Mouse (Mus musculus) liver, embryonic 14.5 days (tissue): ENCODE data around the gene Phf24. TPM values are rescaled to one million over a fixed set of nuclear protein-coding genes. Genes with fewer than 3 reads are reported as not detected.

Experiments used
- ATAC-seq: fragments of 200-750 bp; cut with Nextera tagmentation; 2 replicates; pipeline ENCODE4 v1.8.0; 2017; ENCODE audit warnings: moderate number of reproducible peaks, mild to moderate bottlenecking, moderate library complexity; ENCODE audit not compliant: insufficient read depth
- DNase-seq, 3 experiments: peaks; one replicate each; pipeline ENCODE4 v3.0.0-alpha.2; 2012 to 2013; ENCODE audit warnings: low read depth in 3 of 3, low spot score in 3 of 3
- H3K27ac ChIP-seq: fragments of 300-500 bp; sonication (generic); 2 replicates; pipeline ENCODE4 v1.5.1; 2014; ENCODE audit warnings: moderate library complexity, mild to moderate bottlenecking, control low read depth, inconsistent platforms
- H3K27me3 ChIP-seq: fragments of 300-500 bp; sonication (generic); 2 replicates; pipeline ENCODE4 v1.6.1; 2014; ENCODE audit warnings: mild to moderate bottlenecking, low read length, moderate library complexity; ENCODE audit not compliant: control insufficient read depth, insufficient read depth
- H3K36me3 ChIP-seq: fragments of 300-500 bp; sonication (generic); replicated peaks from 2 replicates; pipeline ENCODE4 v1.6.1; 2014; ENCODE audit warnings: low read depth; ENCODE audit not compliant: control insufficient read depth, insufficient read depth
- H3K4me1 ChIP-seq, 2 experiments: fragments of 200-500 bp in 1 of 2; fragments of 300-500 bp in 1 of 2; sonication (generic) in 1 of 2; replicated peaks; 2 replicates each; pipeline ENCODE4 v1.6.1; 2012 to 2014; ENCODE audit warnings: antibody characterized with exemption in 1 of 2, inconsistent platforms in 1 of 2, low read length in 1 of 2; ENCODE audit not compliant: control insufficient read depth in 2 of 2, insufficient read depth in 2 of 2
- H3K4me2 ChIP-seq: fragments of 300-500 bp; sonication (generic); 2 replicates; pipeline ENCODE4 v1.6.1; 2014; ENCODE audit warnings: low read depth, mild to moderate bottlenecking, control low read depth, moderate library complexity
- H3K4me3 ChIP-seq, 2 experiments: fragments of 200-500 bp in 1 of 2; fragments of 300-500 bp in 1 of 2; sonication (generic) in 1 of 2; 2 replicates each; pipeline ENCODE4 v1.5.1; 2012 to 2014; ENCODE audit warnings: low read depth in 2 of 2, low read length in 2 of 2, mild to moderate bottlenecking in 2 of 2, control low read depth in 1 of 2, inconsistent platforms in 1 of 2, moderate library complexity in 1 of 2; ENCODE audit not compliant: insufficient read depth in 1 of 2
- H3K9ac ChIP-seq: fragments of 300-500 bp; sonication (generic); replicated peaks from 2 replicates; pipeline ENCODE4 v1.6.1; 2014; ENCODE audit warnings: mild to moderate bottlenecking, control low read depth, moderate library complexity
- H3K9me3 ChIP-seq: fragments of 300-500 bp; sonication (generic); 2 replicates; pipeline ENCODE4 v1.6.1; 2016; ENCODE audit warnings: low read length, mixed read lengths; ENCODE audit not compliant: control insufficient read depth
- CTCF ChIP-seq: IDR thresholded peaks from 2 replicates; pipeline ENCODE4 v1.5.1; 2016; ENCODE audit warnings: antibody characterized with exemption, low read depth, control low read depth
- EP300 ChIP-seq: IDR thresholded peaks from 2 replicates; pipeline ENCODE4 v1.6.1; 2016; ENCODE audit warnings: antibody characterized with exemption, low read depth
- WGBS: fragments of 180-500 bp; shearing (Covaris S2); extraction: QIAGEN DNeasy Blood & Tissue Kit; methylation state at CpG from one replicate; pipeline ENCODE4 v1.1.7; 2014; ENCODE audit not compliant: insufficient replicate concordance; 5-methylcytosine and 5-hydroxymethylcytosine counted together
- polyA plus RNA-seq, 2 experiments: library from polyadenylated mRNA; depleted of rRNA in 1 of 2; stranded (reverse) in 1 of 2; unstranded in 1 of 2; fragments of >200 nt; fragmentation: Nextera tagmentation in 1 of 2; extraction: Ambion mirVana in 1 of 2; gene quantifications; 2 replicates each; pipeline versions ENCODE4 v1.2.1 to v1.2.3; 2012 to 2014

The Phf24 gene
- polyA plus RNA-seq, 2 experiments: 0.12 to 0.14 TPM

DNA sequence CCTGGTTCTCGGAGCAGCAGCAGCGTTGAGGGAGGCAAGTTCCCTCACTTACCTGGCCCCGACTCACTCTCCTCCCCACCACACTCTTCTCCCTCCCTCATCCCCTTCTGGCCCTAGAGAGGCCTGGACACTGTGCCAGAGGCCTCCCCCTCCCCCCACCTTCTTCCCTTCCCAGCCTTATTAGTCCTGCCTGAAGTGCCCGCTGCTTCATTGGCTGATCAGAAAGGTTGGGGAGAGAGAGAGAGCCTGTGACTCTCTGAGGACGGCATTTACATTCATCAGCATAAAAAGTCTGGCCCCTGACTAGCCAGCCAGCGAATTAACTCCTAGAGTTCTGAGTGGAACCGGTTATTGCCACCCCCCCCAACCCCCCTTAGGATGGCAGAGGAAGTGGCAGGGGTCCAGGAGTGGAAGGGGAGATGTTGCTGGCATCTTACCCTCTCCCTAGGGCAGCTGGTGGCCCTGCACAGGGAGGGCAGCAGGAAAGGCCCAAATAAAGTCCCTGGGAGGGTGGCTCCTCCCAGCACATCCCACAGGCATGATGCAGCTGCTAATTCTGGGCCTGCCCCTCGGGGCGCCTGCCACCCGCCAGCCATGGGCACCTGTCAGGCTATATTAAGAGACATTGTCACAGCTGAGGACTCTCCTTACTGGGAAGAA is 37.1 kb downstream of the Phf24 start:
- no peak overlapping the region for H3K9ac ChIP-seq
- H3K27ac ChIP-seq: no peak overlapping the region
- H3K9me3 ChIP-seq: no peaks in the 10 kb centered on the region
- no peaks in the 10 kb centered on the region for H3K36me3 ChIP-seq
- TF ChIP-seq CTCF (no peak), EP300 (no peak)
- H3K4me1 ChIP-seq: peaks cover 0 to 2% of the 10 kb centered on the region in 2 experiments; a peak in 1 of 4 replicates
- H3K4me2 ChIP-seq: no peak overlapping the region
- WGBS: 46% methylated on average over 10 of the region's 10 CpGs
- H3K4me3 ChIP-seq: no peak overlapping the region
- ATAC-seq (no peak), DNase-seq (no peak)
- H3K27me3 ChIP-seq: peaks cover 20% of the 10 kb centered on the region

DNA sequence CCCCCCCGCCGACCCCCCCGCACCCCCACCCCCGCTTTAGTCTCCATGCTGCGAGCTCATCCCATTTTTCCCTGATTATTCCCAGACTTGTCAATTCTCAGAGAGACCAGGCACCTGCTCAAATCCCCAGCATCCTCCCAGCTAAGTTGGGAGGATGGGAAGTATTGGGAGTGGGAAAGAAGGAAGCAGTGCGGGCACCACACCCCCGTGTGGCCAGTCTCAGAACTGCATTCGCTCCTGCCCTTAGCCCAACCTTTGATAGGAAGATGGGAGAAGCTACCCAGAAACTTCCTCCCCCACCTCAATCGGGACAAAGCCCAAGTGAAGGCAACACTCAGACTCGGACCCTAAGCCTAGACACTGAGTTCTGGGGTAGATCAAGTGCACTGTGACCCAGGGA is 37.8 kb downstream of the Phf24 start:
- Histone ChIP-seq H3K4me1 (no peaks in the 10 kb centered on the region), H3K9ac (no peak overlapping the region), H3K4me3 (no peak overlapping the region), H3K9me3 (no peaks in the 10 kb centered on the region), H3K4me2 (no peak overlapping the region), H3K27me3 (peaks cover 12% of the 10 kb centered on the region), H3K36me3 (no peaks in the 10 kb centered on the region), H3K27ac (no peak overlapping the region)
- WGBS: 13% methylated on average over 10 of the region's 10 CpGs
- ATAC-seq: no peak
- no peak for TF ChIP-seq EP300
- TF ChIP-seq CTCF: peak; percentile 93
- no peak for DNase-seq

DNA sequence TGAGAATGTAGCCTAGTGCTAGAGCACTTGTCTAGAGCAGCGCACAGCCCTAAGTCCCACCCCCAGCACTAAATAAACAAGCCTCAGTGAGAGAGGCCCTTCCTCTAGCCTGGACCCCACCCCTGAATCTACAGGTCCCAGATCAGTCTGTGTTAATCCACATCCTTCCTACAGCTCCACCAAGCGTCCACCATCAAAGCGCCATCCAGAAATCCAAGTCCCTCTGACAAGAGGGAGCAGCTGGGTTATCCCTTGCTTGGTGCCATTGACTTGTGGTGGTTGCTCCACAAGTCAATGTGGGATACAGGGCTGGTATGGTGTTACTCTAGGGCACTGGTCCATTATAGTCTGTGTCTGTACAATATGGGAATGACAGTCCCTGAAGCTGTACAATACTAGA is 38.7 kb downstream of the Phf24 start:
- TF ChIP-seq EP300: no peak
- no peak for TF ChIP-seq CTCF
- no peak overlapping the region for H3K9ac ChIP-seq
- no peaks in the 10 kb centered on the region for H3K36me3 ChIP-seq
- peaks cover 5% of the 10 kb centered on the region for H3K27me3 ChIP-seq
- no peak overlapping the region for H3K4me2 ChIP-seq
- no peak overlapping the region for H3K4me3 ChIP-seq
- no peaks in the 10 kb centered on the region for H3K4me1 ChIP-seq
- WGBS: 68% methylated on average over 3 of the region's 3 CpGs
- H3K9me3 ChIP-seq: no peaks in the 10 kb centered on the region
- H3K27ac ChIP-seq: no peak overlapping the region
- DNase-seq: no peak
- no peak for ATAC-seq

DNA sequence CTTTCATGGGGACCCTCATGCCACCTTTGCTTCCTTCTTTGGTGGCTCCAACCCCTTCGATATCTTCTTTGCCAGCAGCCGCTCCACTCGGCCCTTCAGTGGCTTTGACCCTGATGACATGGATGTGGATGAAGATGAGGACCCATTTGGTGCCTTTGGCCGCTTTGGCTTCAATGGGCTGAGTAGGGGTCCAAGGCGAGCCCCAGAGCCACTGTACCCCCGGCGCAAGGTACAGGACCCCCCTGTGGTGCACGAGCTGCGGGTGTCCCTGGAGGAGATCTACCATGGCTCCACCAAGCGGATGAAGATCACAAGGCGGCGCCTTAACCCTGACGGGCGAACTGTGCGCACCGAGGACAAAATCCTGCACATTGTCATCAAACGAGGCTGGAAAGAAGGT is 40.1 kb downstream of the Phf24 start:
- no peak overlapping the region for H3K4me3 ChIP-seq
- no peaks in the 10 kb centered on the region for H3K27me3 ChIP-seq
- no peaks in the 10 kb centered on the region for H3K4me1 ChIP-seq
- no peak for ATAC-seq
- DNase-seq: no peak
- TF ChIP-seq EP300 (no peak), CTCF (no peak)
- no peak overlapping the region for H3K9ac ChIP-seq
- 78% methylated on average over 17 of the region's 17 CpGs for WGBS
- H3K4me2 ChIP-seq: no peak overlapping the region
- H3K9me3 ChIP-seq: no peaks in the 10 kb centered on the region
- no peak overlapping the region for H3K27ac ChIP-seq
- H3K36me3 ChIP-seq: no peaks in the 10 kb centered on the region

DNA sequence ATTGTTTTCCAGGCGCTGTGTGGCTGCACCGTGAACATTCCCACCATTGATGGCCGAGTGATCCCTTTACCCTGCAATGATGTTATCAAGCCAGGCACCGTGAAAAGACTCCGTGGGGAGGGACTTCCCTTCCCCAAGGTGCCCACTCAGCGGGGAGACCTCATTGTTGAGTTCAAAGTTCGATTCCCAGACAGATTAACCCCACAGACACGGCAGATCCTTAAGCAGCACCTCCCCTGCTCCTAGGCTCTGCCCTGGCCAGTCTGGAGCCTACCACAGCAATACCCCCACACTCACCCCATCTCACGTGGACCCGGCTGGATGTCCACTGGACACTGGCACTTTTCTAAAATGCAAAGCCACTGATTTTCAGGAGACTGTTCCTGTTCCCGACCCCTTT is 40.8 kb downstream of the Phf24 start:
- no peak for ATAC-seq
- Histone ChIP-seq H3K9me3 (no peaks in the 10 kb centered on the region), H3K27me3 (no peaks in the 10 kb centered on the region), H3K4me1 (no peaks in the 10 kb centered on the region), H3K27ac (no peak overlapping the region), H3K4me3 (no peak overlapping the region), H3K4me2 (no peak overlapping the region), H3K36me3 (no peaks in the 10 kb centered on the region), H3K9ac (no peak overlapping the region)
- WGBS: 62% methylated on average over 11 of the region's 11 CpGs
- DNase-seq: no peak
- TF ChIP-seq EP300: no peak
- no peak for TF ChIP-seq CTCF
